Mouse (Mus musculus): ENCODE measurements at regions not wholly inside any gene's neighbourhood (a gene's known extent, or its start where the extent isn't known, plus 50 kb on each side); places are given as distances from the start of the nearest gene placed in this dataset.

- DNase-seq, result no peak
Observed at GRCm38 (mm10) chr1:163557875-163558274, 154.4 kb upstream of the Gorab start.

GRCm38 (mm10) chr1:163555185-163555584, 151.7 kb upstream of the Gorab start:
- no peak for DNase-seq

- no peak for DNase-seq
Observed at GRCm38 (mm10) chr1:163538776-163539492, 135.5 kb upstream of the Gorab start.

GRCm38 (mm10) chr1:163530563-163530962, 127.1 kb upstream of the Gorab start:
- no peak for DNase-seq

- DNase-seq, result peak in 1 of 2 experiments; percentile 14
Observed at GRCm38 (mm10) chr1:163517966-163518365, 114.5 kb upstream of the Gorab start.

GRCm38 (mm10) chr1:163512847-163513246, 109.4 kb upstream of the Gorab start:
- no peak for DNase-seq

- DNase-seq, result no peak
Observed at GRCm38 (mm10) chr1:163512008-163512407, 108.5 kb upstream of the Gorab start.

- no peak for DNase-seq
Observed at GRCm38 (mm10) chr1:163505035-163505434, 101.6 kb upstream of the Gorab start.

- no peak for DNase-seq
Observed at GRCm38 (mm10) chr1:163502557-163502956, 99.1 kb upstream of the Gorab start.

- DNase-seq, result no peak
Observed at GRCm38 (mm10) chr1:163498398-163498958, 95.0 kb upstream of the Gorab start.

- DNase-seq, result no peak
Observed at GRCm38 (mm10) chr1:163496416-163496815, 92.9 kb upstream of the Gorab start.

- DNase-seq, result no peak
Observed at GRCm38 (mm10) chr1:163488532-163488931, 85.1 kb upstream of the Gorab start.

GRCm38 (mm10) chr1:163488109-163488508, 84.6 kb upstream of the Gorab start:
- no peak for DNase-seq

- no peak for DNase-seq
Observed at GRCm38 (mm10) chr1:163483098-163483497, 79.6 kb upstream of the Gorab start.

GRCm38 (mm10) chr1:163477478-163478167, 74.2 kb upstream of the Gorab start:
- DNase-seq, result no peak

GRCm38 (mm10) chr1:163461194-163461593, 57.7 kb upstream of the Gorab start:
- DNase-seq, result no peak

- DNase-seq, result no peak
Observed at GRCm38 (mm10) chr1:163456366-163456765, 52.9 kb upstream of the Gorab start.
